Mouse (Mus musculus) kidney, adult 2 months (tissue): ENCODE data around the gene Pptc7. TPM values are rescaled to one million over a fixed set of nuclear protein-coding genes. Genes with fewer than 3 reads are reported as not detected.

Experiments used
- DNase-seq: peaks from one replicate; pipeline ENCODE4 v3.0.0; 2021
- H3K27ac ChIP-seq: fragments of 200-500 bp; 2 replicates; pipeline ENCODE4 v1.5.1; 2012; ENCODE audit warnings: low read depth, low read length, control low read depth, inconsistent platforms; ENCODE audit not compliant: insufficient read depth
- H3K27me3 ChIP-seq: fragments of 200-500 bp; replicated peaks from 2 replicates; pipeline ENCODE4 v1.6.1; 2012; ENCODE audit warnings: mild to moderate bottlenecking, moderate library complexity, low read length, inconsistent platforms; ENCODE audit not compliant: control insufficient read depth, insufficient read depth
- H3K36me3 ChIP-seq: fragments of 200-500 bp; 2 replicates; pipeline ENCODE4 v1.6.1; 2012; ENCODE audit warnings: mild to moderate bottlenecking, moderate library complexity, low read length, inconsistent platforms; ENCODE audit not compliant: control insufficient read depth, insufficient read depth
- H3K4me1 ChIP-seq: fragments of 200-500 bp; 2 replicates; pipeline ENCODE4 v1.6.1; 2011; ENCODE audit warnings: low read length; ENCODE audit not compliant: control insufficient read depth, insufficient read depth
- H3K4me3 ChIP-seq: fragments of 200-500 bp; 2 replicates; pipeline ENCODE4 v1.5.1; 2011; ENCODE audit warnings: mild to moderate bottlenecking, low read depth, low read length, control low read depth; ENCODE audit not compliant: insufficient read depth
- CTCF ChIP-seq: fragments of 200-500 bp; conservative IDR thresholded peaks from 2 replicates; pipeline ENCODE4 v1.5.1; 2011; ENCODE audit warnings: low read depth, mild to moderate bottlenecking, control low read depth, low read length, moderate library complexity, mixed read lengths; ENCODE audit not compliant: insufficient read depth, insufficient read length
- POLR2A ChIP-seq: fragments of 200-500 bp; IDR thresholded peaks from one replicate; pipeline ENCODE4 v1.6.1; 2011; ENCODE audit warnings: low read depth, low read length, control low read depth
- WGBS: fragments of 180-500 bp; shearing (Covaris S2); methylation state at CpG from one replicate; pipeline ENCODE4 v1.1.7; 2018; 5-methylcytosine and 5-hydroxymethylcytosine counted together
- polyA plus RNA-seq: library from polyadenylated mRNA; depleted of rRNA; stranded (reverse); fragments of >200 nt; gene quantifications from 2 replicates; pipeline ENCODE4 v1.2.3, GENCODE M21; 2012; rRNA removed

Gene Pptc7
- polyA plus RNA-seq, 1 experiment: 28.8 TPM

DNA sequence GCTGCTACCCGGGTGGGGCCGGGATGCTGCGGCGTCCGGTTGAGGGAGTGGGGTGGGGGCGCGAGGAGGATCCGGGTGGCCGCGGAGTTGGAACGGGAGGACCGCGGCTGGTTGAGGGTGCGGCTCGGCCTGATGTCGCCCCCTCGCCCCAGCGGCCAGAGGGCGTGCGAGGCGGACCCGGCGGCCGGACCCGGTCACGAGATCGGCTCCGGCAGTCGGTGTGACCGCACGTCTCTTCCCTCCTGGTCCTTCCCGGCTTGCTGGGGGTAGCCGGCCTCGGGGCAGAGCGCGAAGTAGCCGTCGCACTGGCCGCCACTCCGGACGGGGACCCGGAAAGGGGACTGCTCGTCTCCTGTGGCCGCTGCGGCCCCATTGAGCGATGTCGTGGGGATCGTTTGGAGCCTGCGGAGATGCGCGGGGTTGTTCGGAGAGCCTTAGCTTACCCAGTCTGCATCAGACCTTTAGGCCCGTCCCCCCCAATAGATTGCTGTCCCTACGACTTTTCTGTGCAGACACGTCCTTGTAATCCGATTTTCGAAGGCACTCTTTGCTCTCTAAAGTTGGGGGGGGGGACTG, 70.4 kb downstream of the Pptc7 start:
- Histone ChIP-seq H3K27ac (peak overlapping the region; percentile 94), H3K27me3 (no peaks in the 10 kb centered on the region), H3K4me1 (no peaks in the 10 kb centered on the region), H3K4me3 (peak overlapping the region; percentile 69), H3K36me3 (no peaks in the 10 kb centered on the region)
- WGBS: under 1% methylated on average over 57 of the region's 57 CpGs
- no peak for DNase-seq
- TF ChIP-seq CTCF (no peak), POLR2A (peak; percentile 32)

DNA sequence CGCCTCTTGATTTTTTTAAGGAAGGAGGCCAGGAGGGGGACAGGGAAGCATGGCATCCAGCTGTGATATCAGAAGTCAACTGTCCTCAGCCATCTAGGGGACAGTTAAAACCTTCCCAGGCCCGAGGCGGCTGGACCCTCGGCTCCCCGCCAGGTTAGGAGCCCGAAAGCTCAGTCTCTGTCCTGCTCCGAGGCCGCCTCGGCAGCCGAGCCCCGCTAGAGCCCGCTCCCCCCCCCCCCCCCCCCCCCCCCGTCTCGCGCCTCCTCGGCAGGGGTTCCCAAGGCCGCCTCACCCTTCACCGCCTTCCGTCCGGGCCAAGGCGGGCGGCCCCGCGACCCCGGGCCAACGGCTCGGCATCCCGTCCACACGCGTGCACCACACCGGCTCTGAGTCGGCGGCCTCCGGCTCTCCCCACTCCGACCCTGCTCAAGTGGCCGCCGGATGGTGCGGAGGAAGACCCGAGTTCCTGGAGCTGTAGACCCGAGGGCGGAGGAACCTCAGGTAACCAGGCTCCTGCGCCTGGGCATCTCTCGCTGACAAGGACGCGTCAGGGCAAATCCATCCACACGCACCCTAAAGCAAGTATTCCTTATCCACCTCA, 87.5 kb downstream of the Pptc7 start, which contains the start of gene Gpn3:
TSS of gene Gpn3 (plus strand) at position 286 of the 601 bp plus-strand sequence.
- TF ChIP-seq POLR2A: no peak
- H3K4me1 ChIP-seq: no peaks in the 10 kb centered on the region
- under 1% methylated on average over 41 of the region's 46 CpGs for WGBS
- DNase-seq: no peak
- H3K4me3 ChIP-seq: peak within 1 kb of the TSS; percentile 85
- H3K27me3 ChIP-seq: no peaks in the 10 kb centered on the region
- no peaks in the 10 kb centered on the region for H3K36me3 ChIP-seq
- H3K27ac ChIP-seq: peak within 1 kb of the TSS; percentile 67

DNA sequence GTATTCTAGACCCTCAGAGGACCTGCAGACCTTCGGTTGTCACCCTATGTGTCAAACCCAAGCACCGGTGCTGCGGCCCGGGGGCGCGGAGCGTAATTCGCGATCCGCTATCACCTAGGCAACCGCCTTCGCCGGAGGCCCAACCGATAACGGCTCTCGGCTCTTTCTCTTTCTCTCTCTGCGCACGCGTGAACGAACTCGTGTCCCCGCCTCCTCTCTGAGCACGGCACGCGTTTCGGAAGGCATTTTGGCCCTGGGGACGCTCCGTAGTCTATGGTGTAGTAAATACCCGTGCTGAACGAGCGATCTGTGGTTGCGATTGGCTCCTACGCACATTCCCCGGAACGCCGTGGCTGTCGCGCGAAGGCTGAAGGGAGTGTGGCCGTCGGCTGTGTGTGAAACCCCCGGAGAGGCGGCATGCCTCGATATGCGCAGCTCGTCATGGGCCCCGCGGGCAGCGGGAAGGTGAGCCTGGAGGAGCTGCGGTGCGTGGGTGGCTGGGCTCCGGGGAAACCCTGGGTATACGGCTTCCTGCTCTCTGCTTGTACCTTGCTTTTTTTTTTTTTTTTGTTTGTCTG, 88.1 kb downstream of the Pptc7 start, which contains the start of gene Fam216a:
TSS of gene Fam216a (minus strand) at position 173 of the 578 bp plus-strand sequence.
- Histone ChIP-seq H3K4me3 (peak within 1 kb of the TSS; percentile 85), H3K4me1 (no peaks in the 10 kb centered on the region), H3K36me3 (no peaks in the 10 kb centered on the region), H3K27ac (peak within 1 kb of the TSS; percentile 67), H3K27me3 (no peaks in the 10 kb centered on the region)
- peak; percentile 100 for DNase-seq
- WGBS: under 1% methylated on average over 53 of the region's 53 CpGs
- TF ChIP-seq CTCF (no peak), POLR2A (no peak)

DNA sequence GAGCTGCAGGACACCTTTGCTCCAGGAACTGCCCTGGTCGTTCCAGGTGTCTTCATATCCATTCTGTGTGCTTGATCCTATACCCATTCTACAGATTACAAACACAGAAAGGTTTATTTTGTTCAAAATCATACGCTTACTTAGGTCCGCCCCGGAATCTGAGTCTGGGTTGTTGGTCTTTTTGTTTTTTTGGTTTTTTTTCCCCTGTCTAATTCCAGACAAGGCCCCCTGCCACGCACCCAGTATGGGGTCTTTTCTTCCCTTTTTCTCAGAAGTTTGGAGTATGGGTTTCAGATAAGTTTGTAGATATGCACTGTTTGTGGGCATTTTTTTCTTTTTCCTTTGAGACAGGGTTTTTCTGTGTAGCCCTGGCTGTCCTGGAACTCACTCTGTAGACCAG, 88.7 kb downstream of the Pptc7 start:
- 12% methylated on average over 5 of the region's 5 CpGs for WGBS
- no peak for DNase-seq

More for the DNA sequence above, 88.7 kb downstream of the Pptc7 start:
- H3K4me3 ChIP-seq: peak overlapping the region; percentile 79
- TF ChIP-seq CTCF: no peak
- TF ChIP-seq POLR2A: no peak
- H3K27me3 ChIP-seq: no peaks in the 10 kb centered on the region
- H3K4me1 ChIP-seq: no peaks in the 10 kb centered on the region
- no peaks in the 10 kb centered on the region for H3K36me3 ChIP-seq
- H3K27ac ChIP-seq: peak overlapping the region; percentile 67; the same call in 1 of the 2 replicates

Other genes starting within 250 kb of the Pptc7 start
- 3.2 and 3.6 TPM in 2 replicates for gene Cux2, start 234.3 kb upstream of the Pptc7 start, polyA plus RNA-seq
- gene Myl2, start 183.4 kb upstream of the Pptc7 start, polyA plus RNA-seq: 0.90 and 11.8 TPM in 2 replicates
- gene Ccdc63, start 143.5 kb upstream of the Pptc7 start, polyA plus RNA-seq: 0.09 and 0.14 TPM in 2 replicates
- 75.8 and 91.5 TPM in 2 replicates for gene Ppp1cc, start 126.1 kb upstream of the Pptc7 start, polyA plus RNA-seq
- 6.4 and 13.1 TPM in 2 replicates for gene Hvcn1, start 77.6 kb upstream of the Pptc7 start, polyA plus RNA-seq
- gene Tctn1, start 19.9 kb upstream of the Pptc7 start, polyA plus RNA-seq: 18.2 and 23.2 TPM in 2 replicates
- gene Rad9b, start 69.9 kb downstream of the Pptc7 start, polyA plus RNA-seq: 4.2 and 4.5 TPM in 2 replicates
- 111 and 133 TPM in 2 replicates for gene Vps29, start 70.0 kb downstream of the Pptc7 start, polyA plus RNA-seq
- gene Gpn3, start 87.5 kb downstream of the Pptc7 start, polyA plus RNA-seq: 28.2 and 28.8 TPM in 2 replicates
- gene Fam216a, start 88.0 kb downstream of the Pptc7 start, polyA plus RNA-seq: 20.7 and 20.8 TPM in 2 replicates
- 141 and 195 TPM in 2 replicates for gene Arpc3, start 107.5 kb downstream of the Pptc7 start, polyA plus RNA-seq
- 30.3 and 33.5 TPM in 2 replicates for gene Anapc7, start 137.3 kb downstream of the Pptc7 start, polyA plus RNA-seq
- 94.2 and 96.2 TPM in 2 replicates for gene Atp2a2, start 217.9 kb downstream of the Pptc7 start, polyA plus RNA-seq